10 mouse cellular contexts compared by ENCODE assay signal in the genomic region with DNA sequence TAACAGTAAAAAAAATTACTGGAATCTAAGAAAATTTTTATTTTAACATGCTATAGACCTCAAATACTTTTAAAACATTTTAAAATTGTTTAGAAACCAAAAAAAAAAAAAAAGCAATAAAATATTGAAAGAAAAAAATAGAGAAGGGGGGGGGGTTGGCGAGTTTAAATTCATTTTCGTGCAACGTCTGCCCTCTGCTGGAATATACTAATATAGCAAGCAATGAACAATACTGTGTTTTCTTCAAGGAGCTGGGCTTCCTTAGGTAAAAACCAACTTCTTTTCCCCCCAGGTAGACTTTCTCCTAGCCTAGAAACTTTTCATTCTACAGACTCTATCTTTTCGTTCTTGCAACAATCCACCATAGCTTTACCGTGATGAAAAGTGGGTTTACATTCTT. TPM values are rescaled to one million over a fixed set of nuclear protein-coding genes. Genes with fewer than 3 reads are reported as not detected.
DNase-seq lines count a peak whose midpoint lies in the region; ATAC-seq and TF ChIP-seq lines count a peak whose summit lies in the region.
"Had no signal": no experiment of that assay in that cellular context is flagged by ENCODE, and none has a peak within 500 bp of the region (broad histone marks: within the 10 kb centered on the region; RNA-seq: fewer than 3 reads in every experiment).

No protein-coding gene starts in this region.

- no peaks in the 10 kb centered on the region for H3K4me1 ChIP-seq in kidney, postnatal 0 days (replicated peaks; ENCODE audit: insufficient read depth, low read length)
- no peaks in the 10 kb centered on the region for H3K4me1 ChIP-seq in E14TG2a.4 (replicated peaks; ENCODE audit: low read depth, low read length)
- H3K4me1 ChIP-seq: megakaryocyte, embryonic 14.5 days had no signal

- no peaks in the 10 kb centered on the region for H3K36me3 ChIP-seq in kidney, postnatal 0 days (ENCODE audit: insufficient read depth, low read length)
- H3K36me3 ChIP-seq in E14TG2a.4 (ENCODE audit: insufficient read depth, low read length) = no peaks in the 10 kb centered on the region

- H3K27ac ChIP-seq in kidney, postnatal 0 days = no peak overlapping the region

- ATAC-seq in cerebellum, adult (ENCODE audit: insufficient number of reproducible peaks, low FRiP score, low TSS enrichment) = 0 out of 2 replicates have a peak, but pooled peaks have one; percentile 15
- ATAC-seq in kidney, postnatal 0 days (replicated peaks; ENCODE audit: low FRiP score, low read depth) = no peak

- no peaks in the 10 kb centered on the region for H3K9me3 ChIP-seq in kidney, postnatal 0 days (replicated peaks; ENCODE audit: low read length)
- no peaks in the 10 kb centered on the region for H3K9me3 ChIP-seq in E14TG2a.4 (ENCODE audit: low read length)
- H3K9me3 ChIP-seq: megakaryocyte, embryonic 14.5 days had no signal

- no peaks in the 10 kb centered on the region for H3K27me3 ChIP-seq in kidney, postnatal 0 days (ENCODE audit: insufficient read depth, low read length)
- no peaks in the 10 kb centered on the region for H3K27me3 ChIP-seq in E14TG2a.4 (ENCODE audit: insufficient read depth, low read length)
- H3K27me3 ChIP-seq: megakaryocyte, embryonic 14.5 days had no signal

- no peak overlapping the region for H3K4me3 ChIP-seq in kidney, postnatal 0 days (replicated peaks; ENCODE audit: low read depth, low read length)
- H3K4me3 ChIP-seq in E14TG2a.4 (replicated peaks; ENCODE audit: low read length) = no peak overlapping the region
- H3K4me3 ChIP-seq: megakaryocyte, embryonic 14.5 days had no signal

- TF ChIP-seq CTCF in kidney, postnatal 0 days (IDR thresholded peaks at IDR 0.05; ENCODE audit: low read depth) = peak; percentile 75
- TF ChIP-seq CTCF in E14TG2a.4 (conservative IDR thresholded peaks at IDR 0.05; ENCODE audit: low read length) = peak; percentile 54

- no peak for DNase-seq in cerebellum, postnatal 25 days
- DNase-seq in kidney, postnatal 0 days (ENCODE audit: low spot score) = peak; percentile 49
- no peak for DNase-seq in kidney, adult 11 months
- DNase-seq in induced T-regulatory cell, adult 2 months (ENCODE audit: low read depth) = peak; percentile 75
- no peak for DNase-seq in right cerebral cortex, postnatal 4 days
- DNase-seq in thymus, postnatal 4 days = no peak
- DNase-seq: kidney, postnatal 4 days had no signal

- H3K9ac ChIP-seq in kidney, postnatal 0 days (ENCODE audit: low read depth, low read length) = no peak overlapping the region

- WGBS in kidney, postnatal 0 days = 13% methylated on average over 5 of the region's 5 CpGs

- H3K4me2 ChIP-seq in kidney, postnatal 0 days (ENCODE audit: low read length) = no peak overlapping the region

RNA-seq across cellular contexts. Expression of a gene that starts 18.3 kb away (rescaled TPM):
- polyA plus RNA-seq in kidney, postnatal 0 days (2015; fragmentation: Nextera tagmentation; extraction: Ambion mirVana) = 5.5 and 6.2 TPM in 2 replicates

RNA-seq across cellular contexts. Expression of a gene that starts 36.4 kb away (rescaled TPM):
- 16.5 and 19.3 TPM in 2 replicates for polyA plus RNA-seq in kidney, postnatal 0 days (2015; fragmentation: Nextera tagmentation; extraction: Ambion mirVana)

RNA-seq across cellular contexts. Expression of a gene that starts 53.9 kb away (rescaled TPM):
- polyA plus RNA-seq in kidney, postnatal 0 days (2015; fragmentation: Nextera tagmentation; extraction: Ambion mirVana) = 5.5 and 6.1 TPM in 2 replicates

Comparison
In these comparisons a context has a peak if more than half of its experiments do, and no peak if none do; other contexts are left out.
1. DNase-seq: peak in kidney, postnatal 0 days (single experiment) and induced T-regulatory cell, adult 2 months (single experiment); none in cerebellum, postnatal 25 days (0 of 2), kidney, adult 11 months (single experiment), right cerebral cortex, postnatal 4 days (single experiment) and thymus, postnatal 4 days (single experiment).